Mouse (Mus musculus): Measurements from ENCODE around the gene Zdhhc9. TPM values are rescaled to one million over a fixed set of nuclear protein-coding genes. Genes with fewer than 3 reads are reported as not detected.
"Not testable (repeated sequence)": the region's sequence is repeated elsewhere in the genome, so short reads cannot be mapped to it uniquely, and the experiment has no call there.

The Zdhhc9 gene
- 7.1 and 9.4 TPM in 2 replicates for polyA plus RNA-seq (2014; fragmentation: Nextera tagmentation; extraction: Ambion mirVana)

DNA sequence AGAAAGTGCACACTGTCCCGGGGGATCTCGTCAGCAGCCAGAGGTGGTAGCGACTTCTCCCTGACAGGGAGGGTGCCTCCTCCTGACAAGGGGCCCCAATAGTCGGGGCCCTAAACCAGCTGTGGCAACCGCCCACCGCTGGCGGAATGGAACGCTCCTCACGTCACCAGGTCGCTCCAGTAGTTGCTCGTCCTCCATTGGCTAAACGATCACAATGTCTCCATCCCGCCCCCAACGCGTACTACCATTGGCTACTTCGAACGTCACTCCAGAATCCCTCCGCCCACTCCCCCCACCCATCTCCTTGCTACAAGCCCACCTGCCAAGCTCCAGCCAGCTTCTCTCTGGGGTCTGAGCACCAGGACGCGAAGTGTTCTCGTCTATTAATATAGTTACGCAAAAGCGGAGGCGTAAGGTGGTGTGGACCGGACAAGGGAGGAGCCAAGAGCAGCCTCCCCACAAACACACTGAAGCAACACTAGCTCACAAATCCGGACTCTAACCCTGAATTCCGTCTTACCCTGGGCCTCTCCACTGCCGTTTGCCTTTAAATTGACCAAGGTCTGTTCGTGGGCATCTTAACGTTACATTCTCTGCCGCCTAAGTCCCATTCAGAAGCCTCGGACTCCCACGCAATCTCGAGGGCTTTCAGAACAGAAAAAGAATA lies at the start of gene Zdhhc9:
Gene Zdhhc9 (minus strand): TSS at position 360 of the 667 bp plus-strand sequence.
- no peaks in the 10 kb centered on the region for H3K9me3 ChIP-seq (replicated peaks; ENCODE audit: control insufficient read depth, low read length)
- peak; percentile 99 for ATAC-seq
- 24% methylated on average over 34 of the region's 34 CpGs for WGBS
- H3K4me3 ChIP-seq (ENCODE audit: low read depth, low read length) = peak within 1 kb of the TSS; percentile 57
- H3K27me3 ChIP-seq (replicated peaks; ENCODE audit: control insufficient read depth, insufficient read depth, low read length) = no peaks in the 10 kb centered on the region
- H3K9ac ChIP-seq (ENCODE audit: low read length) = peak within 1 kb of the TSS; percentile 68
- H3K27ac ChIP-seq (ENCODE audit: low read depth, low read length) = peak within 1 kb of the TSS; percentile 57
- no peaks in the 10 kb centered on the region for H3K4me1 ChIP-seq (ENCODE audit: control insufficient read depth, insufficient read depth, low read length)
- H3K4me2 ChIP-seq (ENCODE audit: low read length) = peak within 1 kb of the TSS; percentile 50
- peak; percentile 92 for DNase-seq (ENCODE audit: low spot score)
- no peaks in the 10 kb centered on the region for H3K36me3 ChIP-seq (ENCODE audit: control insufficient read depth, insufficient read depth, low read length)

DNA sequence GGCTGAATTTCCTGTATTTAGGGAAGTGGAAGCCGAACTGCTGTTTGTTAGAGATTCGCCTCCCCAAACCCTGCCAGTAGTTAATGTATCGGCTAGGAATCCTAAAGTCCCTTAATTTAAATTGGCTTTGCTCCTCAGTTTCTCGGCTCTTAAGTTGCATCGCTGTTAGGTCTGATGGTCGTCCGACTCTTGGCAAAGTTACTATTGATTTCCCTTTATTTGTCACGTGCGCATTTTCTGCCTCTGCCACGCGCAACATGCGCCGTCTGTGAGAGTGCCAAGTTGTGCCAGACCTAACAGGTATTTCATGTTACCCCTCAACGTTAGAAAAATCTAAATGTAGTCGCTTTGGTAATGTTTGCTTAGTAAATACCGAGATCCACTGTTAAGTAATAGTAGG lies 48.3 kb upstream of the Zdhhc9 start:
- H3K9ac ChIP-seq (ENCODE audit: low read length) = peak overlapping the region; percentile 54
- H3K27ac ChIP-seq (ENCODE audit: low read depth, low read length) = no peak overlapping the region
- WGBS = 29% methylated on average over 16 of the region's 16 CpGs
- H3K27me3 ChIP-seq (replicated peaks; ENCODE audit: control insufficient read depth, insufficient read depth, low read length) = no peaks in the 10 kb centered on the region
- ATAC-seq (peak; percentile 24; the same call in 1 of the 2 replicates), DNase-seq (ENCODE audit: low spot score) (peak; percentile 1)
- no peaks in the 10 kb centered on the region for H3K4me1 ChIP-seq (ENCODE audit: control insufficient read depth, insufficient read depth, low read length)
- H3K4me3 ChIP-seq (ENCODE audit: low read depth, low read length) = peak overlapping the region; percentile 45
- H3K9me3 ChIP-seq (replicated peaks; ENCODE audit: control insufficient read depth, low read length) = no peaks in the 10 kb centered on the region
- 0 out of 2 replicates have a peak, but pooled peaks cover 4% of the 10 kb centered on the region for H3K36me3 ChIP-seq (ENCODE audit: control insufficient read depth, insufficient read depth, low read length)
- peak overlapping the region; percentile 52 for H3K4me2 ChIP-seq (ENCODE audit: low read length)

DNA sequence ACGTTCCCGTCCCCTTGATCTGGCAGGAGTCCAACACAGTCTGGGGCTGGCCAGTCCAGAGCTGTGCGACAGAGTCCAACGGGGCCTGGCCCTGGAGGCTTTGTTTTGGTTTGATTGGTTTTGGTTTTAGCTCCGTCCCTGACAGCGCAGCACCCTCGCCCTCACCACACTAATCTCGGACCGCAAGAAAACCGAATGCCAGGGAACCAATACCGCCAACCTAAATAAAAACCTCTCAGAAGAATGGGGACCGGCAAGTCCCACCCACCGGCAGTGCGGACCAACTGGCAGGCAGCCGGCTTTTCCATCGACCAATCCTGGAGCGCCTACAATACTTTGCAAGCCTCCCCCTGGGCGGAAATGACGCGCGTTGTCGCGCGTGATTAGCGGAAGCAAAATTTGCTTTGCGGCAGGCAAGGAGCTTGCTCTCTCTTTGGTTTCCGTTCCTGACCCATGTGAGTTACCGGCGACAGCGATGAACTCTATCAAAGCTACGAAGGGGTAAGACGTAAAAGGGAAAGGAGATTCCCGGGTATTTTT lies 47.9 kb upstream of the Zdhhc9 start, which contains the start of gene Utp14a:
Gene Utp14a (plus strand): TSS at position 395 of the 540 bp plus-strand sequence.
- H3K27me3 ChIP-seq (replicated peaks; ENCODE audit: control insufficient read depth, insufficient read depth, low read length) = no peaks in the 10 kb centered on the region
- no peaks in the 10 kb centered on the region for H3K4me1 ChIP-seq (ENCODE audit: control insufficient read depth, insufficient read depth, low read length)
- peak within 1 kb of the TSS; percentile 84 for H3K27ac ChIP-seq (ENCODE audit: low read depth, low read length)
- DNase-seq (ENCODE audit: low spot score) (peak; percentile 98), ATAC-seq (peak; percentile 100)
- 0 out of 2 replicates have a peak, but pooled peaks cover 4% of the 10 kb centered on the region for H3K36me3 ChIP-seq (ENCODE audit: control insufficient read depth, insufficient read depth, low read length)
- peak within 1 kb of the TSS; percentile 45 for H3K4me3 ChIP-seq (ENCODE audit: low read depth, low read length)
- H3K9me3 ChIP-seq (replicated peaks; ENCODE audit: control insufficient read depth, low read length) = no peaks in the 10 kb centered on the region
- peak within 1 kb of the TSS; percentile 54 for H3K4me2 ChIP-seq (ENCODE audit: low read length)
- 17% methylated on average over 33 of the region's 33 CpGs for WGBS
- H3K9ac ChIP-seq (ENCODE audit: low read length) = peak within 1 kb of the TSS; percentile 56

DNA sequence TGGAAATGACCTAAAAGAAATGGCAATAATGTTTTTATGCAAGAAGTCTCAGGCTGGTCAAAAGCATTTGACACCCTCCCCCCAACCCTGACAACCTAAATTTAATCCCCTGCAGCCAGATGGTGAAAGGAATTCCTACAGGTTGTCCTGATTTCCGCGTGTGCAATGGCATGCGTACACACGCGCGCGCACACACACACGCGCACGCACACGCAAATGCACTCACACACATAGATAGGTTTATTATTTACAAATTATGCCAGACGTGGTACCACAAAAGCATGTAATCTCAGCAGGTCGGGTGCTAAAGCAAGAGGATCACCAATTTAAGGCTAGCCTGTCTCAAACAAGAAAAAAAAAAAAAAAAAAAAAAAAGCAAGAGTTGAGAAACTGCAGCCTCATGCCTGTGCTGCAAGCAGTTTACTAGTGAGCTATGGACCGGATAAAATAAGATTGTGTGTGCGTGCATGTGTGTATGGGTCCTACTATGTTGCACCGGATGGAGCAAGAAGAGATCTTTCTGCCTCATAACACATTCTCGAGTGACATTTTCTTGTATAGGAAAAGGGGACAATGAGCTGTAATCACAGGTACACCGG lies 47.3 kb upstream of the Zdhhc9 start:
- ATAC-seq (peak; percentile 67), DNase-seq (ENCODE audit: low spot score) (peak; percentile 27)
- Histone ChIP-seq H3K36me3 (ENCODE audit: control insufficient read depth, insufficient read depth, low read length) (0 out of 2 replicates have a peak, but pooled peaks cover 4% of the 10 kb centered on the region), H3K4me1 (ENCODE audit: control insufficient read depth, insufficient read depth, low read length) (no peaks in the 10 kb centered on the region), H3K4me2 (ENCODE audit: low read length) (peak overlapping the region; percentile 54), H3K9me3 (replicated peaks; ENCODE audit: control insufficient read depth, low read length) (no peaks in the 10 kb centered on the region), H3K4me3 (ENCODE audit: low read depth, low read length) (peak overlapping the region; percentile 45), H3K9ac (ENCODE audit: low read length) (peak overlapping the region; percentile 56), H3K27me3 (replicated peaks; ENCODE audit: control insufficient read depth, insufficient read depth, low read length) (no peaks in the 10 kb centered on the region), H3K27ac (ENCODE audit: low read depth, low read length) (peak overlapping the region; percentile 84)
- 31% methylated on average over 18 of the region's 18 CpGs for WGBS

DNA sequence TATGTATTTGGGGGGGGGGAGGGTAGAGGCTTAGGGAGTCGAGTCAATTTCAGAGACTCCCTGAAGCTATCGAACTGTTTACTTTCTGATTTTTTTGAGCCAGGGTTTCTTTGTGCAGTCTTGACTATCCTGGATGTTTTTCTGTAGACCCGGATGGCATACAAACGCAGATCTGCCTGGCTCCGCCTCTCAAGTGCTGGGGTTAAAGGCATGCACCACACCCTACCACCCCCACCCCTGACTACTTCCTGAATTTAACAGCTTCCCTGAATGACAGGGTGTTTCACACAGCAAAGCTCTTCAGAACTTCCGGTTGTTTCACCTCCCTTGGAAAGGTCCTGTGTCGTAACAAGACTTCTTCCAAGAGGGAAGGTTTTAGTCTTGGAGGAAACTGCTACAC lies 25.7 kb upstream of the Zdhhc9 start:
- Histone ChIP-seq H3K4me2 (ENCODE audit: low read length) (no peak overlapping the region), H3K27me3 (replicated peaks; ENCODE audit: control insufficient read depth, insufficient read depth, low read length) (no peaks in the 10 kb centered on the region)

DNA sequence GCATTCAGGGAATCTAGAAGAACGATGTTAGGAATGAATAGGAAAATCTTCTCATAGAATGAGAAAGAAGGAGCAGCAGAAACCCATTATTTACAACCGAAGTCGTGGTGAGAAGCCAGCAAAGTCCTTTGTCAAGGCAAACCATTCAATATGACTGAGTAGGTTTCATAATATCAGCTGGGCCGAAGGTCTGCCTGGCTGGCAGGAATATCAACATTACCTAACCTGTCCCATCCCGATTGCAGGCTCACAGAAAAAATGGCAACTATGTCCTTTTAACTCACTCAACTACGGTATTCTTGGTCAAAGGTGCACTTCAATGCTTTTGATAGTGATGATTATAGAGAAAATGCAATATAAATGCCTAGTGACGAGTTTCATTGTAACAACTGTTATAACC lies 17.5 kb upstream of the Zdhhc9 start:
- H3K9me3 ChIP-seq (replicated peaks; ENCODE audit: control insufficient read depth, low read length) = no peaks in the 10 kb centered on the region
- ATAC-seq (no peak), DNase-seq (ENCODE audit: low spot score) (no peak)
- no peaks in the 10 kb centered on the region for H3K36me3 ChIP-seq (ENCODE audit: control insufficient read depth, insufficient read depth, low read length)
- no peaks in the 10 kb centered on the region for H3K4me1 ChIP-seq (ENCODE audit: control insufficient read depth, insufficient read depth, low read length)
- no peaks in the 10 kb centered on the region for H3K27me3 ChIP-seq (replicated peaks; ENCODE audit: control insufficient read depth, insufficient read depth, low read length)
- 80% methylated on average over 7 of the region's 7 CpGs for WGBS
- no peak overlapping the region for H3K4me3 ChIP-seq (ENCODE audit: low read depth, low read length)
- H3K9ac ChIP-seq (ENCODE audit: low read length) = no peak overlapping the region
- no peak overlapping the region for H3K27ac ChIP-seq (ENCODE audit: low read depth, low read length)
- no peak overlapping the region for H3K4me2 ChIP-seq (ENCODE audit: low read length)

More for the DNA sequence above, 25.7 kb upstream of the Zdhhc9 start:
- Histone ChIP-seq H3K36me3 (ENCODE audit: control insufficient read depth, insufficient read depth, low read length) (no peaks in the 10 kb centered on the region), H3K27ac (ENCODE audit: low read depth, low read length) (no peak overlapping the region), H3K4me3 (ENCODE audit: low read depth, low read length) (no peak overlapping the region), H3K9ac (ENCODE audit: low read length) (no peak overlapping the region), H3K9me3 (replicated peaks; ENCODE audit: control insufficient read depth, low read length) (no peaks in the 10 kb centered on the region), H3K4me1 (ENCODE audit: control insufficient read depth, insufficient read depth, low read length) (no peaks in the 10 kb centered on the region)
- DNase-seq (ENCODE audit: low spot score) (no peak), ATAC-seq (no peak)
- WGBS = 74% methylated on average over 7 of the region's 7 CpGs

DNA sequence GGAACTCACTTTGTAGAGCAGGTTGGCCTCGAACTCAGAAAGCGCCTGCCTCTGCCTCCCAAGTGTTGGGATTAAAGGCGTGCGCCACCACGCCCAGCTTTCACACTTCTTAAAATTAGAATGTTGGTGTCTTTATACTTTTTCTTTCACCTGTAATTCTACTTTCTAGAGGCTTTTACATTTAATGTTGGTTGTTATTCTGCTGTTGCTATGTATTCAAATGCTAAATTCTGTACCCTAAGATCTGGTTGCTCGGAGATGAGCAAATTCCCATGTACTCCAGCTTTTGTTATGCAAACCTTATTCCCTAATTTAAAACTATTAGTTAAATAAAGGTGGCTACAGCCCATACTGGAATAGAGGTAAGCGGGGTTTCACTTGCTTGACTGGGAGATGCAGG lies 14.0 kb upstream of the Zdhhc9 start:
- DNase-seq (ENCODE audit: low spot score) (no peak), ATAC-seq (no peak)
- Histone ChIP-seq H3K4me1 (ENCODE audit: control insufficient read depth, insufficient read depth, low read length) (no peaks in the 10 kb centered on the region), H3K27me3 (replicated peaks; ENCODE audit: control insufficient read depth, insufficient read depth, low read length) (no peaks in the 10 kb centered on the region), H3K36me3 (ENCODE audit: control insufficient read depth, insufficient read depth, low read length) (no peaks in the 10 kb centered on the region), H3K9ac (ENCODE audit: low read length) (no peak overlapping the region), H3K4me2 (ENCODE audit: low read length) (no peak overlapping the region), H3K4me3 (ENCODE audit: low read depth, low read length) (no peak overlapping the region), H3K9me3 (replicated peaks; ENCODE audit: control insufficient read depth, low read length) (no peaks in the 10 kb centered on the region), H3K27ac (ENCODE audit: low read depth, low read length) (no peak overlapping the region)
- 65% methylated on average over 7 of the region's 7 CpGs for WGBS

DNA sequence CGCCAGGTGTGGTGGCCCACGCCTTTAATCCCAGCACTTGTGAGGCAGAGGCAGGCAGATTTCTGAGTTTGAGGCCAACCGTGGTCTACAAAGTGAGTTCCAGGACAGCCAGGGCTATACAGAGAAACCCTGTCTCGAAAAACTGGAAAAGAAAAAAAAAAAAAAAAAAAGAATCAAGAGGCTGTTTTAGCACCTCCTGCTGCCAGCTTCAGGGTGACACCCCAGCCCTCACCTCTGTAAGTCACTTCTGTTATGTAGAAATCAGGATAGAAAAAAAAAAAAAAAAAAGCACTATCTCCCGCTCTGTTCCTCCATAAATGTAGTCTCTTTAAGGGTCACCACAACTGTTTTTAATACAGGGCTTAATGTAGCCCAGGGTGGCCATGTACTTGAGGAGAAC lies 10.8 kb upstream of the Zdhhc9 start:
- Histone ChIP-seq H3K27ac (ENCODE audit: low read depth, low read length) (no peak overlapping the region), H3K36me3 (ENCODE audit: control insufficient read depth, insufficient read depth, low read length) (no peaks in the 10 kb centered on the region), H3K4me3 (ENCODE audit: low read depth, low read length) (no peak overlapping the region), H3K4me2 (ENCODE audit: low read length) (no peak overlapping the region), H3K9ac (ENCODE audit: low read length) (no peak overlapping the region), H3K9me3 (replicated peaks; ENCODE audit: control insufficient read depth, low read length) (no peaks in the 10 kb centered on the region), H3K27me3 (replicated peaks; ENCODE audit: control insufficient read depth, insufficient read depth, low read length) (no peaks in the 10 kb centered on the region), H3K4me1 (ENCODE audit: control insufficient read depth, insufficient read depth, low read length) (no peaks in the 10 kb centered on the region)
- ATAC-seq = no peak
- WGBS = 83% methylated on average over 5 of the region's 5 CpGs
- DNase-seq (ENCODE audit: low spot score) = no peak

DNA sequence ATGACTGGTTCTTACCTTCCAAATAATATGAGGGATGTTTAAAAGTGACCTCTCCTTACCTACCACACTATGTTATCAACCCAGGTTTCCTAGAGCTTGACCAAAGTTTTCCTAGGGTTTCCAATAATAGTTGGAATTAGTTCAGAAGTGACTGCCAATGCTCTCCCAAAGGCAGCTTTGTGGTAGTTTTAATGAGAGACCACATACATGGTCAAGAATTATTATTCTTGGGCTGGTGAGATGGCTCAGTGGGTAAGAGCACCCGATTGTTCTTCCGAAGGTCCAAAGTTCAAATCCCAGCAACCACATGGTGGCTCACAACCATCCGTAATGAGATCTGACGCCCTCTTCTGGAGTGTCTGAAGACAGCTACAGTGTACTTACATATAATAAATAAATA lies 1.1 kb upstream of the Zdhhc9 start:
- not testable (repeated sequence) for H3K4me1 ChIP-seq (ENCODE audit: control insufficient read depth, insufficient read depth, low read length); ATAC-seq; H3K4me3 ChIP-seq (ENCODE audit: low read depth, low read length); H3K4me2 ChIP-seq (ENCODE audit: low read length); H3K36me3 ChIP-seq (ENCODE audit: control insufficient read depth, insufficient read depth, low read length); H3K27ac ChIP-seq (ENCODE audit: low read depth, low read length); DNase-seq (ENCODE audit: low spot score); H3K9me3 ChIP-seq (replicated peaks; ENCODE audit: control insufficient read depth, low read length); H3K27me3 ChIP-seq (replicated peaks; ENCODE audit: control insufficient read depth, insufficient read depth, low read length); H3K9ac ChIP-seq (ENCODE audit: low read length)
- WGBS = 93% methylated on average over 2 of the region's 4 CpGs
